Mouse (Mus musculus): ENCODE data around the gene Nlrp9b. TPM values are rescaled to one million over a fixed set of nuclear protein-coding genes. Genes with fewer than 3 reads are reported as not detected.
"Not testable (repeated sequence)": the region's sequence is repeated elsewhere in the genome, so short reads cannot be mapped to it uniquely, and the experiment has no call there.

Gene Nlrp9b
- not detected in 2 replicates for total RNA-seq (2015; ENCODE audit: low replicate concordance)
- not detected in 2 replicates for total RNA-seq (2017; ENCODE audit: low replicate concordance)

DNA sequence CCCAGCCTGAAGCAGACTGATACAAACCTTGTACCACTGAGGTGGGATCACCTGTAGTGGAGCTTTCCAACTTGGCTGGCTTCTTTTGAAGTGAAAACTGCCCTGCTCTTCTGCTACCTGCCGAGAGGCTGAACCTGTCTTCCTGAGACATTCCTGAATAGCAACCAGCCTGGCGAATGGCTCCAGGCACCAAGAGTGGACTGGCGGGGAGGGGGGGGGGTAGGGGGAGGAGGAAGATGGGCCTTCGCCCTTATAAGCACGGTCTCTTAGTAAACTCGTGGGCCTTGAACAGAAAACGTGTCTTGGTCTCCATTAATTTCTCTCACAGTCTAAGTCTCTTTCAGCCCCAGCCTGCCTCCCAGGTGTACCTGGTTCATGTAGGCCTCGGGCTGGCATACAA is at the start of gene Nlrp9b:
Gene Nlrp9b (plus strand): TSS at position 301 of the 400 bp plus-strand sequence.
- ATAC-seq (replicated peaks; ENCODE audit: low FRiP score, poor library complexity, severe bottlenecking): not testable (repeated sequence)

DNA sequence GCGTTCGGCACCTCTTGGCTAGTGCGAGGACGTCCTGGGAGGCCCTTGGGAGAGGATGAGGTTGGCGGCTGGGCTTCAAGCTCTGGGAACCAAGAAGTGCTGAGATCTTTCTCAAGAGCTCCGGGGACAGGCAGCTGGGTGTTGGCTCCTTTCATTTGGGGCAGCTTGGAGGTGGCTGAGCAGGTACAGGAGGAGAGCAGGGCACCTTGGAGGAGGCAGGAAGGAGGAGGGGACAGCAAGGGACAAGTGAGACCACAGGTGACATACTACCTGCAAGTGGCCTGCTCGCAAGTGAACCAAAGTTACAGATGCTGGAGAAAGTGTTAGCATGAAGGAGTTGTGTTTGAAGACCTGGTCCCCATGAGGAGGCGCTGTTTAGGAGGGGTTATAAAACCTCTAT is 46.6 kb upstream of the Nlrp9b start:
- ATAC-seq (replicated peaks; ENCODE audit: low FRiP score, poor library complexity, severe bottlenecking): no peak

DNA sequence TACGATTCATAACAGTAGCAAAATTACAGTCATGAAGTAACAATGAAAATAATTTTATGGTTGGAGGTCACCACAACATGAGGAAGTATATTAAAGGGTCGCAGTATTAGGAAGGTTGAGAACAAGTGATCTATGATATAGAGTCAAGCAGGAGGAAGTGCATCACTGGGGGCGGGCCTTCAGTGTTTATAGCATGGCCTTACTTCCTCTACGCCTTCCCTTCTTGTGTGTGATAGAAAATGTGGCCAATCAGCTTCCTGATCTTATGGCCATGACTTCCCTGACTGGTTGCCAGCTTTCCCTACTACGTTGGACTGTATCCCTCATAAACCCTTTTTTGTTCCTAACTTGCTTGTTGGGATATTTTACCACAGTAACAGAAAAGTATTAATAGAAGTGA is 46.1 kb upstream of the Nlrp9b start:
- ATAC-seq (replicated peaks; ENCODE audit: low FRiP score, poor library complexity, severe bottlenecking): no peak

DNA sequence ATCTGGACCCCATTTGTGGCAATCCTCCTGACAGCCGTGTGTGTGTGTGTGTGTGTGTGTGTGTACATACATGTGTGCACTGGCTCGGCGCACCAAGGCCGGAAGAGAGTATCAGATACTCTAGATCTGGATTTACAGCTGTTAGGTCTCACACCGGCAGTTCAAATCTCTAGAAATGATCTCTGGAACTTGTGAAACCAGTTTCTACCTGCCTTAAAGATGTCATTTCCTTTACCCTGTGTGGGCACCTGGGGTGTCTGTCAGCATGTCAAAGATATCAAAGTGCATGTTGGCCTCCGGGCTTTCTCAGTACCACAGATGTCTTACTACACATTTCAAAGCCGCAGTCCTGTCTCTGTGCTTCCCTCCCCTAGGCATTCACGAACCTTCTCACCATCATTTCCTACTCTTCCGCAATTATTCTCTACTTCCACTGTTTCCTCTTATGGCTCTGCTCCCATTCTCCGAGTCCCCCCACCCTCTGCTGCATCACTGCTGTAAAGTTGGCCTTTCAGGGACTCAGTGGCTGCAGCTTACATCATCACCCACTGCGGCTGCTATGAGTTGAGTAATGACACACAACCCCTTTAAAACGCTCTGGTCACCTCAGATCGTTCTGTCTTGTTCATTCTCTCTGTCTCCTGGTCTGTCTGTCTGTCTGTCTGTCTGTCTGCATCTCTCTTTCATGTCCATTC is 45.3 kb upstream of the Nlrp9b start:
- no peak for ATAC-seq (replicated peaks; ENCODE audit: low FRiP score, poor library complexity, severe bottlenecking)

DNA sequence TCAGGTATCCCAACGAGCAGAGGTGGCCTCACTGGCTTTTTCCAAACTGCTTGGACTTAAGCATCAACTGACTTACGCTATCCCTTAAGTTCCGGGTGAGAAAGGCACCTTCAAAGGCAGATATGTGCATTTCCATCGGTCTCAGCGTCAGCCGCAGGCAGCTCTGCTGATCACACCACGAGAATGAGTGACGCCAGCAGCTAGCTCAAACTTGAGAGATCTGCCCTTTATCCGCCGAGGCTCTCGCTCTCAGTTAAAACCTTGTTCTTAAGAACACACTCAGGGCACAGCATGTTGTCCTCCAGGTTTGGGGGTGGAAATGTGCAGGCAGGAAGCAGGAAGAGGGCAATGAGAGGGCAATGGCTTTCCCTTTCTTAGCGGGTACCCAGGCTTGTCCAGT is 42.3 kb upstream of the Nlrp9b start:
- ATAC-seq (replicated peaks; ENCODE audit: low FRiP score, poor library complexity, severe bottlenecking): no peak

DNA sequence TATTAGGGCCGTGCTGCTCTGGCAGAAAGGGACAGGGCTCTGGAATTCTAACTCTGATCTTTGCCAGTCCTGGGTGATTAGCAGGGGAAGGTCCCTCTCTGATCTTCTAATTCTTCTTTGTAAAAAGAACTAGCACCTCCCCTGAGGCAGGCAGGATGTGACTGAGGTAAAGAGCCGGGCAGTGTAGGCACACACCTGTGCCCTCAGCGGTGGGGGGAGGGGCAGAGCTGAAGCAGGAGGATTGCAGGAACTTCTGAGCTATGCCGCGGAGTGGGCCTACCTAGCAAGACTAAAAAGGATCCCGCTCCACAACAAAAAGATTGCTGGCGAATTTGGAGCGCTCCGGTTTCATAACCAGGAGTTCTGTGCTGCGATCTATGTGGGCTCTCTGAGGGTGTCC is 41.3 kb upstream of the Nlrp9b start:
- no peak for ATAC-seq (replicated peaks; ENCODE audit: low FRiP score, poor library complexity, severe bottlenecking)

DNA sequence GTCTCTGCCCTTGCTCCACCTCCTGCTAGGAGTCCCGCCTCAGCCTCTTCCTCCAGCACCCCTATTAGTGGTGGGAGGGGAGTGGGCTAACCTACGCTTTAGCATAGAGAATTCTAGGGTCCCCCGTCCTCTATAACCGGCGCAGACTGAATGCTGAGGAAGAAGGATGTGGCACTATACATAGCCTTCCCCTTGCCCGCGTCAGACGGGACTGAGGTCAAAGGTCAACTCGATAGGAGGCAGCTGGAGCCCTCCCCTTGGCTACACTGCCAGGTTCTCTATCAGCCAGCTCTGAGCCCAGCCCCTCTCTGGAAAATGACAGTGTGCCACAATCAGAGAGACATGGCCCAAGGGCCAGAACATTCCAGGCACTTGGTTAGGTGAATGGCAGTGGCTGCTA is 40.7 kb upstream of the Nlrp9b start, which contains the start of gene Igsf23:
Gene Igsf23 (minus strand): TSS at position 168 of the 400 bp plus-strand sequence.
- ATAC-seq (replicated peaks; ENCODE audit: low FRiP score, poor library complexity, severe bottlenecking): no peak

DNA sequence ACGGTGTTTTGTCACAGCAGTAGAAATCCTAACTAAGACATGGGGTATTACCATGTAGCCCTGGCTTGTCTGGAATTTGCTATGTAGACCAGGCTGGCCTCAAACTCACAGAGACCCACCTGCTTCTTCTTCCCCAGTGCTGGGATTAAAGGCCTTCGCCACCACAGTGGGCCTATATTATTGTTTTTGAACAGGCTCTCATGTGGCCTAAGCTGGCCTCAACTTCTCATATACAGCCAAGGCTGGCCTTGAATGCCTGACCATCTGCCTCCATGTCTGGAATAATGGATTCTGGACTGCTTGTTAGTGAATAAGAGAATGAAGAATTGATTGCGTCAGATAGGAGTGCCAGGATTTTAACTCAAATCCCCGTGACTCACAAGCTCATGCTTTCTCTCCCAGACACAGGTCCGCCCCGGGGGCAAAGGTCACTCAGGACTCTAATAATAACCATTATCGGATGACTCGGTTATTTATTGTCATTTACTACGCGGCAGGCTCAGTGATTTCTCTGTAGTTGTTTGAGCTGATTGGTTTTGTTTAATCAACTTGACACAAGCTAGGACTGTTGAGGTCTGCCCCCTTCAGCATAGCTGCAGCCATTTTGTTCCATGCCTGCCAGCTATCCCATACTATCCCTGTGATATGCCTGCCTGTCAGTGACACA is 38.8 kb upstream of the Nlrp9b start:
- ATAC-seq (replicated peaks; ENCODE audit: low FRiP score, poor library complexity, severe bottlenecking): no peak

DNA sequence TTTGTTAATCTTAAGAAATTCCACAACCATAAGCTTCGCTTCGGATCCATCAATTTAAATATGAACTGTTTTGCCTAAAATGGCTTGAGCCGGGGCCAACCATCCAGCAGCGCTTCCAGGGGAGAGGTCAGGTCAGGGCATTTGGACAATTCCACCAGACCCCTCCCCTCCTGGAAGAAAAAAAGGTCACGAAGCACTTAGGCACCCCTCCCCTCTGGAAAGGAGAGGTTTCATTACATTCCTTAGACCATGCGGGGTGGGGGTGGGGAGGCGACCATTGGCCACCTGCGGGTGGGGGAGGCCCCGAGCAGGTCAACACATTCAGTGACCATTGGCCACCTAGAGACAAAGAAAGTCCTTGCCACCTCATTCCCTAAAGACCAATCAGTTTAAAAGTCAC is 38.2 kb upstream of the Nlrp9b start:
- ATAC-seq (replicated peaks; ENCODE audit: low FRiP score, poor library complexity, severe bottlenecking): no peak

DNA sequence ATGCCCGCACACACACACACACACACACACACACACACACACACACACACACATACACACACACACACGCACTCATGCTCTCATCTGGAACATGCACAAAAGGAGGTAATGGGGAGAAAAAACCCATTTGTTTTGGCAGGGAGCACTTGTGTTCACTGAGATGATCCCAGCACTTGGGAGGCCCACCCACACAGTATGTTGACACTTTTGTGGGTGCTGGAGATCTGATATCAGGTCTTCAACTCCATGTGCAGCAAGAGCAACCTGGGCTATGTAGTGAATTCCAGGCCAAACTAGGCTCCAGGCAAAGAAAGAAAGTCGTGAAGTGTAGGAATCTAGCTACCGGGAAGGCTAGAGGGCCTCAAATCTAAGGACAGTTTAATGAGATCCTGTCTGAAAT is 35.4 kb upstream of the Nlrp9b start:
- ATAC-seq (replicated peaks; ENCODE audit: low FRiP score, poor library complexity, severe bottlenecking): no peak

DNA sequence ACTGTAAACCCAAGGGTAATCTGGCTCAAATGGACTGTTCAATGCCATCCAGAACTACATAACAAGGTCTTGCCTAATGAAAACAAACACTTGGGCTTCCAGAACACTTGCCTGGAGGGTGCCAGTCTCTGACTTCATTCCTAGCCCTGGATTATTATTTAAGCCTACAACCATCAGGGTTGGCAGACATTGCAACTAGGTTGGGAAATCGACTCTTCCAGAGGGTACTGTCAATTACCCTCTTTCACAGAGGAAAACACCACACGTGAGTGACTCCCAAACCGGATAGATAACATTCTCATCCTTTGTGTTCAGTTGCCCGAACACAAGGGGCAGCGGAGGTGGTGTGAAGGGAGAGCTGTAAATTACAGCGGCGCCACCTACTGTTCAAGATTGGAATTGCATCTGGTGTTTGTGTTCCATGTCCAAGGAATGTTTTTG is 34.9 kb upstream of the Nlrp9b start:
- no peak; the same call in 1 of the 2 replicates for ATAC-seq (replicated peaks; ENCODE audit: low FRiP score, poor library complexity, severe bottlenecking)

DNA sequence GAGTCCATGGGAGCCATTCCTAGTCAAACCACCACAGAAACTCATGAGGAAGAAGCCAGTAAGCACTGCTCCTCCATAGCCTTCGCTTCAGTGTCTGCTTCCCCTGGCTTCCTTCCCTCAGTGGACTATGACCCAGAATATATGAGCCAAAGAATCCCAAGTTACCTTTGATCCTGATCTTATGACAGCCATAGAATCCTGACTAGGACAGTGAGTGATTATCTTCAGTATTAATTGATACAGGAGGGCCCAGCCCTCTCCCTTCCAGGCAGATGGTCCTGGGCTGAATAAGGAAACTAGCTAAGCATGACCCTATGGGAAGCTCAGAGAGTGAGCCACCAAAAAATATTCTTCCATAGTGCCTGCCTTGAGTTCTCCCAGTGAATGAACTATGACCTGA is 28.8 kb upstream of the Nlrp9b start:
- no peak for ATAC-seq (replicated peaks; ENCODE audit: low FRiP score, poor library complexity, severe bottlenecking)

DNA sequence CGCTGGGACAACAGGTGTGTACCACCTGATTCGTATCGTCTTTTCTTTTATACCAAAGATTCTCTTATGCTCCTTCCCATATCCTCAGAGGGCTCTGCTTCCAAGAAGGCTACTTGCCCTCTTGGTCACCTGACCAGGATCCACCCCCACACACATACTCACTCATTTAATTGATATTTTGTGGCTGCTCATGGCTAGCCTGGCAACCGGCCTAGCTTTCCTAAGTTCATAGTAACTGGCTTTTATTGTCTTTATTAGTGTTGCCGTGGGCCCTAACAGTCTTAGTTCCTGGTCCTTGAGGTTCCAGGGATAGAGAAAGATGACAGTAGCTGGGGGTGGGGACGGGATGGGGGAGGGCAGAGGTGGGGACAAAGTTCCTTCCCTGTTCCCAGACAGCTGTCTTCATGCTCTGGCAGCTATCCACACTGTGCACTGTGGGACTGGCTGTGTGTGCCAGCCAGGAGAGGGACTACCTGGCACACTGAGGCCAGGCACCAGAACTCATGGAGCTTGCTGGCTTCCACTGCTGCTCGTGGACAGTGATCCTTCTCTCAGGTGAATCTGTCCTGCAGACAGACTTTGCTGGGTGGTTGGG is 26.2 kb upstream of the Nlrp9b start, which contains the start of gene Ceacam20:
Gene Ceacam20 (plus strand): TSS at position 428 of the 595 bp plus-strand sequence.
- no peak for ATAC-seq (replicated peaks; ENCODE audit: low FRiP score, poor library complexity, severe bottlenecking)

DNA sequence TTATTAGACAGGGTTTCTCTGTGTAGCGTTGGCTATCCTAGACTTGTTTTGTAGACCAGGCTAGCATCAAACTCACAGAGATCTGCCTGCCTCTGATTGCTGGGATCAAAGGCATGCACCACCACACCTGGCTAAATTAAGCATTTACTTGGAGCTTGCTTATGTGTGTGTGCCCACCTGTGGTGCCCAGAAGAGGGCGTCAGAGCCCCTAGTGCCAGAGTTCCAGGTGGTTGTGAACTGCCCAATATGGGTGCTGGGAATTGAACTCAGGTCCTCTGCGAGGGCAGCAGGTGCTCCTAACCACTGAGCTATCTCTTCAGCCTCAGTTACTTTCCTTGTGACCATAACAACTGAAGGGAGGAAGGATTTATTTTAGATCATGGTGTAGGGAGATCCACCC is 22.2 kb upstream of the Nlrp9b start:
- no peak for ATAC-seq (replicated peaks; ENCODE audit: low FRiP score, poor library complexity, severe bottlenecking)

DNA sequence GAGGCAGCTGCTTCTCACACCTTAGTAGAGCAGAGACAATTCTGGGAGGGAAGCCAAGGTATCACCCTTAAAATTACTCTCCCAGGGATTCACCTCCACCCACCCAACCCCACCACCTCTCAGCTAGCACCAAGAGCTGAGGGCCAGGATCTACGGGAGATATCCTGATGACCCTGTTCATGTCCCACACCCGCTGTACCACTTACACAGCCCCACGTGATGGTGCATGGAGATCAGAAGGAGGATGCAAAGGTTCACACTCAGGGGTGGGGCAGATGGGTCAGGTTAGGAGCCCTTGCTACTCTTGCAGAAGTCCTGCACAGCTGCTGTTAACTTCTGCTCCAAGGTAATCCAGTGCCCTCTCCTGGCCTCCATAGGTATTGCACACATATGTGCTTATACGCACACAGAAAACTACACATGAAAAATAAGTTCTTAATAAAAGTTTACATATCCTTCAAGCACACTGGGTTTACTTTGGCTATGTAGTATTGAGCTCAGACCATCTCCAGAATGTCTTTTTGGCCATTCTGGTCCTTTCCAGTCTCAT is 21.6 kb upstream of the Nlrp9b start:
- ATAC-seq (replicated peaks; ENCODE audit: low FRiP score, poor library complexity, severe bottlenecking): no peak

DNA sequence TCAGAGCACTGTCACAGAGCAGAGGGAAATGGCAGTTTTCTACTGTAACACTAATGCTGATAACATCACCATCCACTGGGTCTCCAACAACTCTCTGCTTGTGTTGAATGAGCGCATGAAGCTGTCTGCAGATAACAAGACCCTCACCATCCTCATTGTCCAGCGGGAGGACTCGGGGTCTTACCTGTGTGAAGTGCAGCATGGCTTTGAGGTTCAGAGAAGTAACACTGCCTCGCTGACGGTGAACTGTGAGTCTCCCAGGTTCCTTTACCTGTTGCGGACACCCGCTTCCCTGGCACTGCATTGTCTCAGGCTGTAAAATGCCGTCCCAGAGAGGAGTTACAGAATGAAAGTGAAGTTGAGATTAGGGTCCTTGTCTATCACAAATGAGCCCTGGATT is 21.1 kb upstream of the Nlrp9b start:
- ATAC-seq (replicated peaks; ENCODE audit: low FRiP score, poor library complexity, severe bottlenecking): no peak

DNA sequence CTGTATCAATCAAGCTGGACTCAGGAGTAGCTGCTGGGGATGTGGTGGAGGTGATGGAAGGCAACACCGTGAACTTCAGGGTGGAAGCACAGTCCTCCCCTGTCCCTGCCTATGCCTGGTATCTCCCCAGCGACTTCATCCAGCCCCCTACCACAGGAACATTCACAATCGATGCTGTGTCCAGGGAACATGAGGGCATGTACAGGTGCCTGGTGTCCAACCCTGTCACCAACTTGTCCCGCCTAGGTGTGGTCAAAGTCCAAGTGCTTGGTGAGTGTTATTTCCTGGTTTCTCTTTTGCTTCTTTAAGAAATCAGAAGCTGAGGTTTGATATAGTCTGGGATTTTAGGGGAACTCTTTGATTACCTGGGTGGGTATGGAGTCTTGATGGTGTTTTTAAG is 19.7 kb upstream of the Nlrp9b start:
- ATAC-seq (replicated peaks; ENCODE audit: low FRiP score, poor library complexity, severe bottlenecking): no peak

DNA sequence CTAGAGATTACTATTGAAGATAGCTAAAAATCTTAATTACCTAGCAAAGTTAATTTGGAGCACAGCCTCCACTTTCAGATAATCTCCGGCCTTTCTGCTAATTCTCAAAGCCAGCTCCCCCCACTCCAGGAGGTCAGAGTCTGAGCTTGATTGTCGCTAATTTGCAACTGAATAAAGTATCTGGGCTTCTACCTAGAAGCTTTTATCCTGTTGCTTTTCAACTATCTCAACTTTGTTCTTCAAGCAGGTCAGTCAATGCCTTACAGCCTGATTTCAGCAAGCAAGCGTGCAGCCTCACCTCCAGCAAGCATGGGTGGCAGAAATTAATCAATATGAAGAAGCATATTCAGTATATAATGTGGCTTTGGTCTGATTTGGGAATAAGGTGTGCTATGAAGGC is 5.5 kb downstream of the Nlrp9b start:
- not testable (repeated sequence) for ATAC-seq (replicated peaks; ENCODE audit: low FRiP score, poor library complexity, severe bottlenecking)

DNA sequence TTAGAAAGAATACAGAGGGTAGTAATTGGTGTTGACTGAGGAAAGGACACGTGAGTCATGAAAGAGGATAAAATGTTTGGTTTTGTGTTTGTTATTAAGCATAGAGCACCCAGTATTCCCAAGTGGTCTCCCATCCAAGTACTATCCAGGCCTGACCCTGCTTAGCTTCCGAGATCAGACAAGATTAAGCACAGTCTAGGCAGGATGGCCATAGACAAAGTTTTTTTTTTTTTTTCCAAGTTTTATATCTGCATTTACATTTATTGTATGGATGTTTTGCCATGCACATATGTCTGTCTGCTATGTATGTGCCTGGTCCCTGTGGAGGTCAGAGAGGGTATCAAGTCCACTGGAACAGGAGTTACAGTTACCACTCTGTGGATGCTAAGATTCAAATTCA is 18.7 kb downstream of the Nlrp9b start:
- ATAC-seq (replicated peaks; ENCODE audit: low FRiP score, poor library complexity, severe bottlenecking): no peak

DNA sequence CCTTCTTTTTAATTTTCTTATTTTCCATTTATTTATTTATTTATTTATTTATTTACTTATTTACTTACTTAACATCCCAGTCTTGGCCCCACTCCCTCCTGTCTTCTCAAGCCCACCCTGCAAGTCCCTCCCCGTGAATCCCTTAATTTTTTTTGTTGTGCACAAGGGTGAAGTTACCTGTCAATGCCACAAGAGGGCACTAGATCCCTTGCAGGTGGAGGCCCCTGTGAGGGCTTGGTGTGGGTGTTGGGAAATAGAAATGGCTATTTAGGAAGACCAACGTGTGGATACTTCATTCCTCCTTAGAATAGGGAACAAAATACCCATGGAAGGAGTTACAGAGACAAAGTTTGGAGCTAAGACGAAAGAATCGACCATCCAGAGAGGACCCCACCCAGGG is 72.8 kb downstream of the Nlrp9b start:
- not testable (repeated sequence) for ATAC-seq (replicated peaks; ENCODE audit: low FRiP score, poor library complexity, severe bottlenecking)

DNA sequence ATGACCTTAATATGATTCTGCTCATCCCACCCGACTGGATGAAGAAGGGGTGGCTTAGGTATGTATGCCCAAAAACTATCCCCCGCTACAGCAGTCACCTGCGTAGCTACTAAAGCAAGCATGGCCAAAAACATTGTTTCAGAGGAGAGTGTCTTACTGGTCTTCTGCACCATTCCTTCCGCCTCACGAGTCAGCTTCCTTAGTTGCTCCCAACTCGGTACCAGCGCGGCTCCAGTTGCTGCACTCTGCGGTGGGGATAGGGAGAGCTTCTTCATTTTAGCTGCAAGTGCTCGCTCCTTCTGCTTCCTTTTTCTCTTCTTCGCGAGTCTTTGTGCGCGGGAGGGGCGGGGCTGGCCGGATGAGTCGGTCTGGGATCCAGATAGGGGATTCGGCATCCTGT is 86.9 kb downstream of the Nlrp9b start:
- ATAC-seq (replicated peaks; ENCODE audit: low FRiP score, poor library complexity, severe bottlenecking): not testable (repeated sequence)

Data from erythroblast, adult 5-6 weeks (primary cell).